Mouse (Mus musculus): ENCODE data around the gene Ostm1.

The Ostm1 gene

DNA sequence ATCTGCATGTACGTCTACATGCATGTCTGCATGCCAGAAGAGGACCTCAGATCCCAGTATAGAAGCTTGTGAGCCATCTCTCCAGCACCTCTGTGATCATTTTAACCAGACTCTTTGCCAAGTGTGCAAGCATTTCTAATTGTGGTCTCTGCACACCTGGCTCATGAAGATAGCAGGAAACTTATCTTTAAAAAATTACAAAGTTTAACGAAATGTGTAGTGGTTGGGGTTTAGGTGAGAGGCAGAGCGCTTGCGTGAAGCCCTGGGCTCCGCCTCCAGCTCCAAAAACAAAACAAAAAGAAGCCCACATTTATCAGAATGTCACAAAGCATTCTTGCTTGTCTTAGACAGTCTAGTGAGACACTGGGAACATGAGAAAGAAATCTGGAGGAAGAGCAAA is 104.3 kb downstream of the Ostm1 start:
- no peak for DNase-seq

DNA sequence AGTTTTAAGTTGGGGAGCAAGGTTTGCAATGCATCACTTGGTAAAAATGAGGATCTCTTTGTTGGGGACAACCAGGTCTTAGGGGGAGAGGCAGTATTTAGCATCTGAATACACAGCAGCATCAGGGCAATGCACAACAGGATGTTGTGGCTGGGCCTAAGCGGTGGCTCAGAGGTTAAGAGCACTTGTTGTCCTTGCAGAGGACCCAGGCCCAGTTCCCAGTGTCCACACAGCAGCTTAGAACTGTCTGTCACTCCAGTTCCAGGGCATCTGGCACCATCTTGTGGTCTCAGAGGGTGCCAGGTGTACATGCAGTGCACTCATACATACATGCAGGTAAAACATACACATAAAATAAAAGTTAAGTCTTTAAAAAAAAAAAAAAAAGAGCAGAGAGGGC is 106.1 kb downstream of the Ostm1 start:
- DNase-seq = no peak

DNA sequence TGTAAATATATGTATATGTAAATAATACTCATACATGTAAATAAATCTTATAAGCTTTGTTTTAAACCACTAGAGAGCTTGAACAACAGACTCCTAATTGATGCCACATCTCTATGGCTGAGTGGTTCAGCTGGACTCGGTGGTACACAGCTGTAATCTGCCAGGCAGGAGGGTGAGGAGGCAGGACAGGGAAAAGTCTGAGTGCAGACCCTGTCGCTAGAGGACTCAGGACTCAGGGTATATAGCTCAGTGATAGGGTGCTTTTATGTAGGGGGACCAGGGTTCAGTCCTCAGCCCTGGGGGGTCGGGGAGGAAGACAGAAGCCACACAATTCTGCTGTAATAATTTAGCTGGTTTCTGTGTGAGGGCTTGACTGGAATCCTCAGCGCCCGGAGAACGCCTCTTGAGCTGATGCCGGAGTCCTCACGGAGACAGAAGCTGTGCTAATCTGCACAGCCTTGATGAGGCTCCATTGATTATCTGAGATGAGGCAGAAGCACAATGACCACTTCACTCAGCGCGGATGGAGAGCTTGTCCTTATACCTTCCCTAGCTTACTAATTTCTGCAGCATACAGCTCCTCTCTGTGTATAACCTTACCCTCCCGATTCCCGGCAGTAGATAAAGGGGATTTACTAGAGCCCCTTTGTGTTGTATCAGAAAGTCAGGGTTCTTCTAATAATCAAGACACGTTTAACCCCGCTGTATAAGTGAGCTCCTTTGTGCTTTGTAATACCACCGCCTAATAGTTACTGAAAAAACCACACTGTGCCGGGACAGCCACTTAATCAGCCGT is 106.8 kb downstream of the Ostm1 start:
- no peak for DNase-seq

DNA sequence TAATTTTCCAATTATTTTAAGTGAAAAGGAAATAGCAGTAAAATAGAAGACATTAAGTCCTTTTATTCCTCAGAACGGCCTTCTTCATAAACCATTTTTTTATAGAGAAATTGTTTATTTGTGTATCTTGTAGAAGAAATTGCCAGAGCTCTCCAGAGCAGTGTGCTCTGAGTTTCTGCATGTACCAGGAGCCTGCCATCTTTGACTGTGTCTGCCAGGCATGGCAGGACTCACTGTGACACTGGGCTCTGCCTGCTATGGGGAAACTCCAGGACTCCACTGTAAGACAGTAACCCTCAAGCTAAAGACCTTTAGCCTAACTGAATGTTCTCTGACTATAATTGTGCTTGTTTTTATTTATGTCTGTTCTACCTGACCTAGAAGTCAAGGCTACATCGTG is 107.4 kb downstream of the Ostm1 start:
- no peak for DNase-seq

DNA sequence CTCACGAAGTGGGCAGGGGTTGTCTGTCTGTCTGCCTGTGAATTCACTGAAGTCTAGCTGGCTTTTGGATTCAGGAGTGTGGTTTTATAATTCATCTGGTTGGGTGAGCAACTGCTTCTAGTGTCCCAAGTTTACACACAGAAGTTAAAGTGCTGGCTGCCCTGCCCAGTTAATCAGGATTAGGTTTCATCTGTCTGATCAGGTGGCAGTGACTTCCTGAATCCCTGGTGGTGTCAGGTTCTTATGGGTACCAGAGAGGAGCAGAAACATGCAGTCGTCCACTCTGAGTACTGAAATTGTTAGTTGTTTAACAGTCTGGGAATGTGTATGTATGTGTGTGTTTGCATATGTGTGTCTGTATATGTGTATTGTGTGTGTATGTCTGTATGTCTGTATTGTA is 108.5 kb downstream of the Ostm1 start:
- DNase-seq = no peak

DNA sequence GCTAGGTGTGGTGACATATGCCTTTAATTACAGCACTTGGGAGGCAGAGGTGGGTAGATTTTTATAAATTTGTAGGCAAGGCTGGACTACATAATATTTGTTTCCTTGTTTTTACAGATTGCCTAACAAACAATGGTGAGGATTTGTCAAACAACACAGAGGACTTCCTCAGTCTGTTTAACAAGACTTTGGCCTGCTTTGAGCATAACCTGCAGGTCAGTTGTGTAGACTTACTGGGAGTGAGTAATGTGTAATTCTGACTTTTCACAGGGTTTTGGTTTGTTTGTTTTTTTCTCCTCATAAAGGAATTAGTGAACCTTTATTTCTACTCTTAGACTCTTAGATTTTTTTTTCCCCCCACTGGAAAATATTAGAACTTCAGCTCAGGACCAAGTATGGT is 109.2 kb downstream of the Ostm1 start:
- no peak for DNase-seq

DNA sequence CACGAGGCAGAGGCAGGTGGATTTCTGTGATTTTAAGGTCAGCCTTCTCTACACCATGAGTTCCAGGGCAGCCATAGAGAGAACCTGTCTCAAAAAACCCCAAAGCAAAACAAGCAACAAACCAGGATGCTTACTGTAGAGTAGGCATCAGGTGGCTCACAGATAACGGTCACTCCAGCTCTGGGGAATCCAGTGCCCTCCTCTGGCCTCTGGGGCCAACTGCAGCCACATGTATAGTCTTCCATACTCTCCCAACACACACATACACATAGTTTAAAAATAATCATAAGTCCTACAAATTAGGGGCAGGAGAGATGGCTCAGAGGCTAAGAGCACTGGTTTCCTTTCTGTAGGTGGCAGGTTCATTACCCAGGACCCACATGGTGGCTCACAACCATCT is 109.9 kb downstream of the Ostm1 start:
- no peak for DNase-seq

DNA sequence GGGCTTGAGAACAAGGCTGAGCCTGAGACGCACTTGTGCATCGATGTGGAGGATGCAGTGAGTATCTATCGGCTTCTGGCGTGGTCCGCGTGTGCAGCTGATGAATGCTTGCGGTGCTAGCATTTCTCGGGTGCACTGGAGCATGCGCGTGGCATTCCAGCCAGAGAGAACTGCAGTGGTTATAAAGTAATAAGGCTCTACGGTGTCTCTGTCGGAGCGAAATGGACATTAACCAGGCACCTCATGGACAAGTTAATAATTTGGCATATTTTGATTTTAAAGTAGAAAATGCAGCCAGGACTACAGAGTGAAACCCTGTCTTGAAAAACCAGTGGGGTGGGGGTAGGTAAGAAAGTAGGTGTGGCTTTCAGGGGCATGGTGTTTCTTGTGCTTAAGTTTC is 112.7 kb downstream of the Ostm1 start:
- no peak for DNase-seq

DNA sequence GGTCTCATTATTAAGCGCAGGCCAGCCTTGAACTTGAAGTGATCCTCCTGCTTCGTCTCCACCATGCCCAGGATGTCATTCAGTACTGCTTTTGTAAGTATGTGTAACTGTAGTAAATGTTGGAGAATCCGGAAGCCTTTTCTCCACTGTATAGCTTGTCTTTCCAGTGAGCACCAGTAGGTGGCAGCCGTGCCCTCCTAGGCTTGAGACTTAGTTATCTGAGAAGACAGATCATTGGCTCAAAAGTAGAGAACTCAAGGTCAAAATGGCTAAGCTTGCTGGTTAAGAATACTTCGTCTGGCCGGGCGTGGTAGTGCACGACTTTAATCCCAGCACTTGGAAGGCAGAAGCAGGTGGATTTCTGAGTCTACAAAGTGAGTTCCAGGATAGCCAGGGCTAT is 113.4 kb downstream of the Ostm1 start:
- DNase-seq = peak; percentile 27

DNA sequence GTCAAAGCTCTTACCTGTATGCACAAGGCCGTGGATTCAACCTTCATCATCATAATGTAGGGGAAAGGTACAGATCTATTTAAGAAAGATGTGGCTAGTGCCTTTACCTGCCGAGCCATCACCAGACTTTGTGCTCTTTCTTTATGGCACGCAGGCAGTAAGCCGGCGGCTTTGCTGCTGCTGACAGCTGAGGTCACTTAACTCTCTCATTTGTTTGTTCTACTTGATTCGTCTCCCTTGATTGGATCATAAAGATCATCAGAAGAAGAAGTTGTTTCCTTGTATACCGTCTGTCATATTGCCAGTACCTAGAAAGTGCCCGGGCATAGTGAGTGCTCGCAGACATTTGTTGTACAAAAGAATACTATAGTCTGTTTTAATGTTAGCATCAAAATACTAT is 114.8 kb downstream of the Ostm1 start:
- DNase-seq = no peak

DNA sequence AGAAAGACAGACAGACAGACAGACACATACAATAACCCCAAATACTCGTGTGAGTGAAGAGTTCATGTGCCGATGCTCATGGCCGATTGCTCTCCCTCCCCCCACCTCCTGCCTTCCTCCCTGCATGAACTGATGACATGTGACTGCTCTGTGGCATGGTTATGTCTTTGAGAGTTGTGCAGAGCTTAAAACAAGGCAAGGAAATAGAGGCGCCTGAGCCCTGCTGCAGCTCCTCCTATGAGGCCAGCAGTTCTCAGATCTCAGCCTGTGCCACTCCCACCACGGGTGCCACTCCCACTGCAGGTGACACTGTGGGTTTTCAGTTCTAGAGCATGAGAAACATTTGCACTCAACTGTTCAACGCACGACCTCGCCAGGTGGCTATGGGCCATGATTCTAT is 115.4 kb downstream of the Ostm1 start:
- DNase-seq = no peak

DNA sequence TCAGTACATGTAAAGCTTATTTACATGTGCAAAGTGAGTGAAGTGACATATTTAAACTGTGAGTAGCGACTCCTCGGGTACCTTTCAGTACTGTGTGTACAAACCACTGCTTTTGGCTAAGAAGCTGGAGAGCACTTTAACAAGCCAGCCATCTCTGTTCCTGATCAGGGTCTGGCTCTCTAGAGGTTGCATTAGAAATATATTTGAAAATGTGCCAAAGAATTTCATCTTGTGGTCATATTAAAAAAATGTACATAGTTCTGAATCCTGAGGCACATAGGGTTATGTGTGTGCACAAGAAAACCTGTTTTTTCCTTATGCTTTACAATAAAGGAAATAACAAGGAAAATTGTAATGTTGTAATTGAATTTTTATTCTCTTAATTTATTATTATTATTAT is 118.5 kb downstream of the Ostm1 start:
- DNase-seq = no peak

DNA sequence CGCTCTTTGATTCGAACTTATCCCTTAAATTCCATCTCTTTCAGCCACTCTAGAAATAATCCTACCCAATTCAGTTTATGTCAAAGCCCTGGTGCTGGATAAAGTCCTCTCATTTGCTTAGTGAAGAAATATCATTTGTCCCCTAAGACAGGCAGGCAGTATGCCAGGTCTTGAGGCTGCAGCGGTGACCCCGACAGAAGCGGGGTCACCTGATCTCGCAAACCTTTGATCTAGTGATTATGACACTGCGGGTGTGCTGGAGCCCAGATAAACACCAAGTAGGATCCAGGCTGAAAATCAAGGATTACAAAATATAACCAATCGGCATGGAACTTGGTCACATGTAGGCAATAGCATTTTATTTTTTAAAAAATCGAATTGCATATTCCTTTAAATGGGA is 131.1 kb downstream of the Ostm1 start:
- DNase-seq = no peak

DNA sequence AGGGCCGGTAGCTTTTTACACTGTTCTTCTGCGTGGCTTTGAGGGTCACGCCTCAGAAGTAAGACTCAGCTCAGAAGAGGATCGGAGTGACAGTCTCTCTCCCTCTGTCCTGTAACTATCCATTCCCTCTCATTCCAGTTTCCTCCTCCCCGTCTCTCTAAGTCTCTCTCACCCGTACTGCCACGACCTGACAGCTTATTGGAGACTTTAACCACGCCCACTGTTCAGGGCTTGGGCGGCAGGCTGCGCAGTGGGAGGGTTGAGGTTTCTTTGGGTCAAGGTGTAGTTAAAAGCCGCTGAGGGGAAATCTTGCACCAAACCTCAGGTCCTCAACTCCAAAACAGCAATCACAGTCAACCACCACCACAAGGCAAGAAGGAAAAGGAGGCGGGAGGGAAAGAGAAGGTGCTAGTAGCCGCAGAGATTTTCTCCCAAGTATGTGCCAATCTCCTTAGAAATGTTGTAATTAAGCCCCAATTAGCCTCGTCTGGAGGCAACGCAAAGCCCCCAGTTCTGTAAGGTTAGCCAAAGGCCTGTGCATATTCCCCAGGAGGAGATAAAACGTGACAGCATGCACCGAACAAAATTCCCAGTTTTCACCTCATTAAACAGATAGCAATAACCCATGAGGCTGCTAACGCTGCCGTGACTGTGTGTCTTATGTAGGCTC is 131.9 kb downstream of the Ostm1 start:
- no peak for DNase-seq

DNA sequence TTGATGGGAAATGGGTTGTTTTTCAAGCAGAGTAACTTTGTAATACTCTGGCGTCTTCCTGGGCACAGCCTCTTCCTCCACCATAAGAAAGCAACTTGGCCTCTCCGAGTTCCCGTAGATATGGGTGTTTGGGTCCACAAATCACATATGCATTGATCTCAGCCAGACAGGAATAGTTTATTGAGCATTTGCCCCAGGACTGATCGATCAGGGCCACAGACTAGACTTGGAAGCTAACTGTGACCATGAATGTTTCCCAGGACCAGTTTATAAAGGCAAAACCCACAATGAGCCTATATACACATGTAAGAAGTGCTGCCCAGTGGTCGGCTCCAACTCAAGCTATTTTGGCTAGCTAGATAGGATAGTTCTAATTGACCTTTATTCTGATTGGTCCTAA is 138.5 kb downstream of the Ostm1 start:
- DNase-seq = no peak

DNA sequence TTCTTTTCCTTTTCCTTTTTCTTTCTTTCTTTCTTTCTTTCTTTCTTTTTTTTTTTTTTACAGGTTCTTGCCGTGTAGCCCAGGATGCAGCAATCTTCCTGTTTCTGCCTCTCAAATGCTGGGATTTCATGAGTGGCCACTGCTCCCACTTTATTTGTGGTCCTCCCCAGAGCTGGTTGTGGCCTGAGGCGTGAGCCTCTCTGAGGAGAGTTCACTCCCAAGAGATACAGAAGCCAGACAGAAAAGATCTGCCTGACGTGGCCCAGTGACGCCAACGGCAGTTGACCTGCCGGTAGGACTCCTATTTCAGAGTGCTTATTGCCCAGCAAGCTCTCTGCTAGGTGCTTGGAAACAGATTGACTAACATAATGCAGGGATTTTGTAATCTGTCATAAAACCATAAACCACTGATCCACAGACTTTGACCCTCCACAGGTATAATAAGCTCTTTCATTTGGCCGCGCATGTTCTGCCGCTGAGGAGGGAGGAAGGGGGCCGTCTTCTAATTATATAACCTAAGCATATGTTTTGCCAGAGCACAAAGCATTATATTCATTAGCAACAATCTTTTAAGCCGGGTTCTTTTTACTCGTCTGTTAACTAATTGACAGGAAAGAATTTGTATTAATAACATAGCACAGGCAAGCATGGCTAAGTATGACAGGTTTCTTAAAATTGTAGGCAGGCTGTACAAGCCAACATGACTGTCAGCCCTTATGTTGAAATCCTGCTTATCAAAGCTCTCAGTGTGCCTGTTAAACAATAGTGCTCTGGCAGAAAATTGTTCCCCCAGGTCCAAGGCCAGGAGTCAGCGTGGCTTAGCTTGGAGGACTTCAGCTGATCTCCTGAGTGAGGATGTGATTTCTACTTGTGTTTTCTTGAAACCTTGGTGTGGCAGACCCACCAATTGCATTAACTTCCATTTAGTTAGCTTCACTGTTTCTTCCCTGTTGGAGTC is 139.9 kb downstream of the Ostm1 start:
- no peak for DNase-seq

DNA sequence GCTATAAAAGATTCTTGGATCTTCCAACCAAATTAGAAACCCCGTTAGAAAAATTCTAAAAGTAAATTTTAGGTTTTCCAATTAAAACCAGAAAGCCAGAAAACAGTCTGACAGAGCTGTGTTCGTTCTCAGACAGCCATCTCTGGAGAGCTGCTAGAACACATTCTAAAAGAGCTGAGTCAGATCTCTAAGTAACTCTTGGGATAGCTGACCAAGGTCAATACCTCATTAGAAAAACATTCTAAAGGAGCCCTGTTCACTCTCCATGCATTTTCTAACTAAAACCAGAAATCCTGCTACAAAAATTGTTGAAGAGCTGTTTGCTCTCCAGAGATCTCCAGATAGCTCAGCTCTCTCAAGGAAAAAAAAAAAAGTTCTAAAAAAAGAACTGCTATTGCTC is 146.0 kb downstream of the Ostm1 start:
- DNase-seq = no peak

DNA sequence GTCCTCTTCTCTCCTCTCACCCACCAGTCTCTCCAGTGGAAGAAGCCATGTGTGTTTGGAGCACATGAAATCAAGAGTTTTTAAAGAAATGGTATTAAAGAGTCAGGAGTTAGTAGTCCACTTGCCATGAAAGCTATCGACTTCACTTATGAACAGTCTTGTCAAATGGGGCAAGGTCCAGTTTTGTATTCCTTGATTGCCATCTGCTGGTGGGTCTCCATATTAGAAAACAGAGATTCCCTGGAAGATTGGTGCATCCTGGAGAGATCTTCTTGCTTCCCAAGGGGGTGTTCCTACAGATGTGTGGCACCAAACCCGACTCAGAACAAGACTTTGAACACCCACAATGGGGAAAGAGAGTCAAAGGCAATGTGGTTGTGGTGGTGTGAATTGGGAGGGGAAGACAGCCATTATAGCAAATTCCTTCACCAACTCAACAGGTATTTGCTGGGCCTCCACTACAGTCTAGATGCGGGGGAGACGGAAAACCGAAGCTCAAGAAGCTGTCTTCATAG is 151.0 kb downstream of the Ostm1 start:
- no peak for DNase-seq

DNA sequence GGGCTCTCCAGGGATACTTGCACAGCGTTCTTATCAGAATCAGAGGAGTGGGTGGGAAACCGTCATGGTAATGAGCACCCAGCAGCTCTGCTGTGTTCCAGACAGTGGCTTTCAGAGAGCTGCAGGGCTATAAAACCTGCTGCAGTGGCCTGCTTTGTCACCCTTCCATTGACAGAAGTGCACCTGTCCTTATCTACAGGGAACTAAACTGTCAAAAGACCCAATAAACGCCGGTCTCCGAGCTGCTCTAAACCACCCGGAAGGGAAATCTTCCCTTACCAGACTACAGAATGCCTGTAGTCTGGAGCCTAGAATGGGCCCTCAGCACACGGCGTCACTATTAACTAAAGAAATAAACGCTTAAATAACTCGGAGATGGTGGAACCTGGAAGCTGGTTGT is 168.2 kb downstream of the Ostm1 start:
- no peak for DNase-seq

Data from cerebellum, adult 11-12 months (tissue).